Mouse (Mus musculus) frontal cortex, postnatal 10 days (tissue): ENCODE measurements around the gene 3100002H09Rik.

Experiments
- DNase-seq, 2 experiments: peaks; one replicate each; pipeline ENCODE4 v3.0.0; 2022; ENCODE audit warnings: low spot score in 2 of 2, mixed read lengths in 1 of 2

Gene 3100002H09Rik

DNA sequence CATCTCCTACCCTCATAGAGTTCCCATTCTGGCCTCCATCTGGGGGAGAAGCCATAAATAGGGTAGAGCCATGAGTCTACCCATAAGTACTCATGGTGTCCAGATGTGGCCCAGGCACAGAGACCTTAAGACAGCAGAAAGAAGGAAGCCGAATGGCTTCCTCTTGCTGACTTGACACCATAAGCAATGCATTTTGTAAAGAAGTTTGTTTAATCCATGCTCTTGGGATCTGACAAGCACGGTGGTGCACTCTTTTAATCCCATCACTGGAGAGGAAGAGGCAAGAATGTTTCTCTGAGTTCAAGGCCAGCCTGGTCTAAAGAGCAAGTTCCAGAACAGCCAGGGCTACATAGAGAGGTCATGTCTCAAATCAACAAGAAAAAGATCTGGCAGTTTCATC, at the start of gene 3100002H09Rik:
3100002H09Rik (minus strand) TSS at position 101 of the 400 bp plus-strand sequence.
- no peak for DNase-seq

DNA sequence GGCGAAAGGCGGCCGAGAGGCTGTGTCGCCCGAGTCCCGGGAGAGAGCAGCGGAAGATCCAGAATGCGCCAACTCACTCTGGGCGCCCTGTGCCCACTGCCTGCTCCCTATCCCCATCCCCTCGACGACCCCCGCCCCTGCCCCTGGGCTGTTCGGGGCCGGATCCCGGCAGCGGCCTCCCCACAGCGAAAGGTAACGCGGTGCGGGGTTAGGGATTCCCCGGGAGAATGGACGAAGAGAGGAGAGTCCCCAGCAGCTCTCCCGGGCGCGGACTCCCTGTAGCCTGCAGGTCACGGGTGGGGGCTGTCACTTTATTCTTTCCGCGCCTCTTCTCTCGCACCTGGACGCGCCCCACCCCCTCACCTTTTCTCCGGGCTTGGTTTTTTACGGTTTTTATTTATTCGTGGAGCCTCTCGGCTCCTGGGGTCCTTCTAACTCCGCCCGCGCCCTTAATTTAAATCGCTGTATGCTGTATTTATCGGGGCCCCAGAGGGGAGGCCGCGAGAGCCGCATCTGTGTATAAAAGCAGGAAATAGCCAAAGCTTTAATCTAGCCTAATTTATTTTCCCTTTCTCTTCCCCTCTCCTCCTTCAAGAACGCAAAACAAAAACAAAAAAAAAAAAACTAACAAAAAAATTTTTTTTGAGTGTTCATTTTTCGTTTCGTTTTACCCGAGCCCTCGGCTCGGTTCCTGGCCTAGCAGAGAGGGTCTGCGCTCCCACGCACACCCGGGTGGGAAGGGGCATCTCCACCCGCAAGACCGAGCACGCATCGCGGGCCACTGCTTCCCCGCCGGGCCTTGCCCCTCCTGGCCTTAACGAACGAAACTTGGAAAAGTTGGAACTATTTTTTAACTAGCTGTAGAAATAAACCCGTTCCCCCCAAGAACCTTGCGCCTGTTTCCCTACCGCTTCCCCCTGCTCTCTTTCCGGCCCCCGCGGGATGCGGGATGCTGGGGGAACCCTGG, 48.9 kb upstream of the 3100002H09Rik start:
- no peak for DNase-seq

- DNase-seq = peak in 1 of 2 experiments; percentile 18
These were observed 47.8 kb upstream of the 3100002H09Rik start for GRCm38 (mm10) chr4:124658412-124658851.

- no peak for DNase-seq
These were observed 47.2 kb upstream of the 3100002H09Rik start for GRCm38 (mm10) chr4:124657781-124658180.

- peak; percentile 88 to 89 for DNase-seq
These were observed 46.4 kb upstream of the 3100002H09Rik start for GRCm38 (mm10) chr4:124656854-124657650.

- no peak for DNase-seq
These were observed 45.9 kb upstream of the 3100002H09Rik start, which contains the start of gene Pou3f1 for GRCm38 (mm10) chr4:124656518-124656853. Gene Pou3f1 (plus strand): TSS chr4:124656807.

DNA sequence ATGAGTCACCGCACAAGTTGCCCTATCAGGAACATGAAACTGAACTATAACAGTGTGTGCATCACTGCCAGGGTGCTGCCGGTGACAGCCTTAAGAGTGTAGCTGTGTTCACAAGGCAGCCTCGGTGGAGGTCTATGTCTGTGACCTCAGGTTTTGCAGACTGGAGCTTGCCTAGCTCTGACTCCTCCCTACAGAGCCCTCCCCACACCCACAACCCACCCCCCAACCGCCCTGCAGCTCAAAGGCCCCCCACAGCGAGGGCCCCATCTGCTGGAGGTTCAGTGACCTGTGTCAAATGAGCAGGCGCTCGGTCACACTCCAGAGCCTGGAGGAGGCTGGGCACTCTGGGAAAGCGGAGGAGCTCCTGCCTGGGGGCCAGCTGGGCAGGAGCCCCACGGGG, 42.3 kb upstream of the 3100002H09Rik start:
- DNase-seq = no peak

DNA sequence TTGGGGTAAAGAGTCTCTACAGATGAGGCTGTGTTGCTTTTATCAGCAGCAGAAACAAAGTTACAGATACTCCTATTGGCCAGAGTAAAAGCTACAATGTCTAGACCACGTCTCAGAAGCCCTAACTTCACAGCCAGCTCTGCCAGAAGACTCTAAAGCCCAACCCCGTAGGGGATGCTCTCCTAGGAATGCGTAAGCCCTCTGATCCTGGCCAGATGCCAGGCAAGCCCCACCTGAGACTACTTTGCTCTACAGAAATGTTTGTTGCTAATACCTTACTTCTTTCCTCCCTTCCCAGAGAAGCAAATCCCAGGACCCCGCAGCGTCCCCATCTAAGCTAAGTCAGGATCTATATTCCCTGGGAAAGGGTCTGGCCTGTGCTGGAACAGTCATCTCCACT, 37.3 kb upstream of the 3100002H09Rik start:
- DNase-seq = no peak

GRCm38 (mm10) chr4:124646591-124646990, 36.0 kb upstream of the 3100002H09Rik start:
- DNase-seq = no peak

- no peak for DNase-seq
These were observed 34.4 kb upstream of the 3100002H09Rik start for GRCm38 (mm10) chr4:124644974-124645433.

GRCm38 (mm10) chr4:124643859-124644258, 33.3 kb upstream of the 3100002H09Rik start:
- DNase-seq = no peak

DNA sequence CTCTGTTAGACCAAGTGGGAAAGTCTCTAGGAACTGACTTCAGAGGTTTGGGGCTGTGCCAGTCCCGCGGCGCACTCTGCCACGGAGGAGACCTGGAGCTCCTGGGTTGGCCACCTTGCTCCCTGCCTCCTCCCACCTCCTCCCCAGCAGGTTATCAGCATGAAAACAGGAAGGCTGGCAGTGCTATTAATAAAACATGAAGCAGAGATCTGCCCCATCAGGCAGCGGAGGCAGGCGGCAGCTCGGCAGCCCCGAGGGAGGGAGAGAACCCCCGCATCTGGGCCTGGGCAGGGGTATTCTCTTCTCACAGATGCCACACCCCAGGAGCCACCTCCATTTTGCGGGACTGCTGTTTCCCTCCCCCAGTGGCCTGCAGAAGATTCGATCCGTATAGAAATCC, 29.1 kb upstream of the 3100002H09Rik start:
- no peak for DNase-seq

DNA sequence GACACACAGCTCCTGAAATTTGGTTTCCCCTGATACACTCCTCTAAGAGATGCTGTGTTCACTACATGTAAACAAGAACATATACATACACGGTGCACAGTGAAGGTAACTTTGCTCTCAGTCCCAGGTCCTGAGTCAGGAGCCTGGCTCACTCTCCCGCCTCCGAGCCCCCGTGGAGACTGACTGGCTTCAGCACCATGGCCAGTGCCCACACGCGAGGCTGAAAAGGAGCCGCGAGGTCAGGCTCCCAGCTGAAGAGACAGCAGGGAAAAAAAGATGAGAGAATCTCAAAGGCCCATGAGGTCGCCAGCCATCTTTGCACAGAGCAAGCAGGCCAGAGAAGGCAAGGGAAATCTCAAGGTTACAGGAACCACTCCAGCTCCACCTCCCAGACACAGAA, 22.7 kb upstream of the 3100002H09Rik start:
- DNase-seq = no peak

GRCm38 (mm10) chr4:124632856-124633255, 22.3 kb upstream of the 3100002H09Rik start:
- DNase-seq = no peak

GRCm38 (mm10) chr4:124631456-124631855, 20.9 kb upstream of the 3100002H09Rik start:
- no peak for DNase-seq

- no peak for DNase-seq
These were observed 16.2 kb upstream of the 3100002H09Rik start for GRCm38 (mm10) chr4:124626836-124627235.

- peak; percentile 45 to 54 for DNase-seq
These were observed 13.5 kb upstream of the 3100002H09Rik start for GRCm38 (mm10) chr4:124624111-124624581.

DNA sequence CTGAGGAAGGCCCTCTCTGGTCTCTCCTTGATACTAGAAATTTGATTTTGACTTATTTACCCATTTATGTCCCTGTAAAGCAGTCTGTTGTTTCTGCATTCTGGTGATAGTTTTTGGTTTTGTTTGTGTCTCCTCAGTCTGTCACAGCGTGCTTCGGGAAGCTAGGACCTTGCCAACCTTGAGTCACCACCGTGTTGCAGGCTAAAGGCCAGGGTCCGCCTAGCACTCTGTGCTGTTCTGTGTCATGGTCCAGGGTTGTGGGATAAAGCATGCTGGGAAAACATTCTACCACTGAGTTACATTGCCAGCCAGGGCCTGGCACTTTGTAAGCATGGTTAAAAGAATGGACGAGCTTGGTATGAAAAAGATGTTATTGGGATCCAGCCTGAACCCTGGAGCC, 12.0 kb upstream of the 3100002H09Rik start:
- DNase-seq = no peak

GRCm38 (mm10) chr4:124621406-124621805, 10.8 kb upstream of the 3100002H09Rik start:
- no peak for DNase-seq

GRCm38 (mm10) chr4:124618599-124618998, 8.0 kb upstream of the 3100002H09Rik start:
- no peak for DNase-seq

DNA sequence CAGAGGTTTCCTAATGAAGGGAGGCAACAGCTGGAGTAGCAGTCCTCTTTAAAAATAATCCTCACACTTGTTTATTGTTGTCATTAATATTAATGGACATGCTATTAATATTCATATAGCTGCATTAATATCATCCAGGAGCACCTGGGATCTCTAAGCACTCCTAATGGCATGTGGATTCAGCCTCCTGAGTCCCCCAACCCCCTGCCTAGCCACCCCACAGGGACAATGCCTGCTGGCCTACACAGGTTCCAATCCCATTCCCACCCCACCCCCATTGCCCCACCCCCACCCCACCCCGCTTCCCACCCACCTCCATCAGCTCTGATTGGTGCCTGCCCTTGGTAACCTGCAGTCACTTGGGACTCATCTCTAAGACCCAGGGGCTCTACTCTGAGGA, 6.0 kb upstream of the 3100002H09Rik start:
- no peak for DNase-seq

DNA sequence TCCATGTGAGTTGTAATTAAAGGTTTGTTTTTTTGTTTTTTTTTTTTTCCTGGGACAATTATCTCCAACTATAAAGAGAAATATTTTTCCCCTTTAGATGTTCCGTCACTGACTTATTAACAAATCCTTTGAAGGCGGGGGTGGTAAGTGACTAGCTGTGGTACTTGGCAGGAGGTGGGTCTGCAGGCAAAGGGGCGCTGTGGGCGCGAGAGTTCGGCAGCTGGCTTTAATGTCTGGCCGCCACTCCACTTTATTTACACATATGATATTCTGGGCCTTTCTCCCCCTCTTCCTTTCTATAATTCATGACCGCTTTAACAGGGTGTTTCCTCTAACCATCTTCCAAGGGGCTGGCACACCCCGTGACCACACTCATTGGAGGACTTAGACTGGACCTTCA, 5.4 kb upstream of the 3100002H09Rik start:
- no peak for DNase-seq
